Mouse (Mus musculus) limb, embryonic 11.5 days (tissue): Measurements from ENCODE around the gene Plin4. TPM values are rescaled to one million over a fixed set of nuclear protein-coding genes. Genes with fewer than 3 reads are reported as not detected.
"Not testable (repeated sequence)": the region's sequence is repeated elsewhere in the genome, so short reads cannot be mapped to it uniquely, and the experiment has no call there.

Experiments used
- ATAC-seq: fragments of 200-750 bp; cut with Nextera tagmentation; 2 replicates; pipeline ENCODE4 v1.8.0; 2017; ENCODE audit warnings: low read depth; ENCODE audit not compliant: insufficient number of reproducible peaks, low FRiP score, low TSS enrichment
- DNase-seq: peaks from one replicate; pipeline ENCODE4 v3.0.0-alpha.2; 2015; ENCODE audit warnings: low spot score
- H3K27ac ChIP-seq: fragments of 300-500 bp; sonication (generic); replicated peaks from 2 replicates; pipeline ENCODE4 v1.5.1; 2014; ENCODE audit warnings: low read depth, mild to moderate bottlenecking, low read length
- H3K27me3 ChIP-seq: fragments of 300-500 bp; sonication (generic); 2 replicates; pipeline ENCODE4 v1.6.1; 2014; ENCODE audit warnings: mild to moderate bottlenecking, low read length, mixed read lengths; ENCODE audit not compliant: control insufficient read depth, insufficient read depth
- H3K36me3 ChIP-seq: fragments of 300-500 bp; sonication (generic); 2 replicates; pipeline ENCODE4 v1.6.1; 2014; ENCODE audit warnings: mild to moderate bottlenecking, low read length, moderate library complexity, mixed read lengths; ENCODE audit not compliant: control insufficient read depth, insufficient read depth
- H3K4me1 ChIP-seq: fragments of 300-500 bp; sonication (generic); 2 replicates; pipeline ENCODE4 v1.6.1; 2014; ENCODE audit warnings: low read length, mixed read lengths; ENCODE audit not compliant: control insufficient read depth, insufficient read depth
- H3K4me2 ChIP-seq: fragments of 300-500 bp; sonication (generic); 2 replicates; pipeline ENCODE4 v1.6.1; 2014; ENCODE audit warnings: low read depth, mild to moderate bottlenecking, moderate library complexity; ENCODE audit not compliant: severe bottlenecking
- H3K4me3 ChIP-seq: fragments of 300-500 bp; sonication (generic); 2 replicates; pipeline ENCODE4 v1.5.1; 2014; ENCODE audit warnings: low read depth, low read length
- H3K9ac ChIP-seq: fragments of 300-500 bp; sonication (generic); 2 replicates; pipeline ENCODE4 v1.6.1; 2014; ENCODE audit warnings: mild to moderate bottlenecking, low read length
- H3K9me3 ChIP-seq: fragments of 300-500 bp; sonication (generic); 2 replicates; pipeline ENCODE4 v1.6.1; 2016; ENCODE audit warnings: low read length; ENCODE audit not compliant: control insufficient read depth
- WGBS: fragments of 180-500 bp; shearing (Covaris S2); extraction: QIAGEN DNeasy Blood & Tissue Kit; methylation state at CpG from one replicate; pipeline ENCODE4 v1.1.7; 2014; 5-methylcytosine and 5-hydroxymethylcytosine counted together
- polyA plus RNA-seq: library from polyadenylated mRNA; unstranded; fragments of >200 nt; fragmentation: Nextera tagmentation; extraction: Ambion mirVana; gene quantifications from 2 replicates; pipeline ENCODE4 v1.2.1, GENCODE M21; 2014

Plin4 gene
- polyA plus RNA-seq, 1 experiment from 2014 or later, result 0.09 TPM

GRCm38 (mm10) chr17:56111021-56111420, 1.4 kb upstream of the Plin4 start:
- Histone ChIP-seq H3K9me3 (no peaks in the 10 kb centered on the region), H3K27ac (no peak overlapping the region), H3K9ac (no peak overlapping the region), H3K4me3 (no peak overlapping the region), H3K4me2 (no peak overlapping the region), H3K4me1 (no peaks in the 10 kb centered on the region), H3K27me3 (no peaks in the 10 kb centered on the region), H3K36me3 (no peaks in the 10 kb centered on the region)
- DNase-seq, result no peak
- ATAC-seq, result no peak
- 46% methylated on average over 1 of the region's 1 CpGs for WGBS

- no peak overlapping the region for H3K4me3 ChIP-seq
- no peaks in the 10 kb centered on the region for H3K4me1 ChIP-seq
- H3K9me3 ChIP-seq, result no peaks in the 10 kb centered on the region
- 66% methylated on average over 4 of the region's 4 CpGs for WGBS
- H3K27ac ChIP-seq, result no peak overlapping the region
- H3K4me2 ChIP-seq, result no peak overlapping the region
- H3K27me3 ChIP-seq, result no peaks in the 10 kb centered on the region
- H3K36me3 ChIP-seq, result no peaks in the 10 kb centered on the region
- ATAC-seq (no peak), DNase-seq (no peak)
- no peak overlapping the region for H3K9ac ChIP-seq
Observed at GRCm38 (mm10) chr17:56110571-56110970, 968 bp upstream of the Plin4 start.

GRCm38 (mm10) chr17:56108334-56109044, 1.1 kb downstream of the Plin4 start:
- Histone ChIP-seq H3K9ac (no peak overlapping the region), H3K4me2 (no peak overlapping the region), H3K27me3 (no peaks in the 10 kb centered on the region), H3K9me3 (no peaks in the 10 kb centered on the region), H3K27ac (no peak overlapping the region), H3K36me3 (no peaks in the 10 kb centered on the region), H3K4me3 (no peak overlapping the region), H3K4me1 (no peaks in the 10 kb centered on the region)
- DNase-seq (no peak), ATAC-seq (no peak)
- WGBS, result 77% methylated on average over 6 of the region's 6 CpGs

GRCm38 (mm10) chr17:56107736-56108135, 1.9 kb downstream of the Plin4 start:
- Histone ChIP-seq H3K27ac (no peak overlapping the region), H3K36me3 (peaks cover 3% of the 10 kb centered on the region; the same call in 1 of the 2 replicates), H3K9ac (no peak overlapping the region), H3K4me2 (no peak overlapping the region), H3K4me1 (no peaks in the 10 kb centered on the region), H3K27me3 (no peaks in the 10 kb centered on the region), H3K9me3 (no peaks in the 10 kb centered on the region), H3K4me3 (no peak overlapping the region)
- ATAC-seq, result no peak
- DNase-seq, result no peak
- 73% methylated on average over 2 of the region's 2 CpGs for WGBS

GRCm38 (mm10) chr17:56106981-56107380, 2.6 kb downstream of the Plin4 start:
- DNase-seq (no peak), ATAC-seq (no peak)
- no peaks in the 10 kb centered on the region for H3K9me3 ChIP-seq
- peaks cover 9% of the 10 kb centered on the region; the same call in 1 of the 2 replicates for H3K36me3 ChIP-seq
- 76% methylated on average over 4 of the region's 4 CpGs for WGBS
- no peak overlapping the region for H3K27ac ChIP-seq
- no peaks in the 10 kb centered on the region for H3K4me1 ChIP-seq
- H3K9ac ChIP-seq, result no peak overlapping the region
- H3K27me3 ChIP-seq, result no peaks in the 10 kb centered on the region
- no peak overlapping the region for H3K4me2 ChIP-seq
- no peak overlapping the region for H3K4me3 ChIP-seq

GRCm38 (mm10) chr17:56106436-56106835, 3.2 kb downstream of the Plin4 start:
- DNase-seq, H3K9ac ChIP-seq, H3K9me3 ChIP-seq, H3K27me3 ChIP-seq, ATAC-seq, H3K4me3 ChIP-seq, H3K4me2 ChIP-seq, H3K27ac ChIP-seq, H3K4me1 ChIP-seq: not testable (repeated sequence)
- WGBS, result 92% methylated on average over 4 of the region's 4 CpGs
- H3K36me3 ChIP-seq, result peaks cover 14% of the 10 kb centered on the region; the same call in 1 of the 2 replicates

- H3K9ac ChIP-seq, H3K4me3 ChIP-seq, H3K27ac ChIP-seq, ATAC-seq, H3K9me3 ChIP-seq, H3K27me3 ChIP-seq, H3K4me2 ChIP-seq, DNase-seq, H3K4me1 ChIP-seq: not testable (repeated sequence)
- 77% methylated on average over 2 of the region's 5 CpGs for WGBS
- peaks cover 26% of the 10 kb centered on the region; the same call in 1 of the 2 replicates for H3K36me3 ChIP-seq
Observed at GRCm38 (mm10) chr17:56104821-56105220, 4.8 kb downstream of the Plin4 start.

- ATAC-seq (no peak), DNase-seq (no peak)
- Histone ChIP-seq H3K27me3 (no peaks in the 10 kb centered on the region), H3K4me1 (no peaks in the 10 kb centered on the region), H3K36me3 (peaks cover 30% of the 10 kb centered on the region), H3K27ac (no peak overlapping the region), H3K4me3 (no peak overlapping the region), H3K9ac (no peak overlapping the region), H3K4me2 (no peak overlapping the region), H3K9me3 (no peaks in the 10 kb centered on the region)
- WGBS, result 90% methylated on average over 8 of the region's 8 CpGs
Observed at GRCm38 (mm10) chr17:56103465-56104285, 5.9 kb downstream of the Plin4 start.
